Mouse (Mus musculus): ENCODE results near the gene Chek2. TPM values are rescaled to one million over a fixed set of nuclear protein-coding genes. Genes with fewer than 3 reads are reported as not detected.
A peak's percentile ranks its signal among the peaks of the same experiment; 100 is the strongest.
"Not testable (repeated sequence)": the region's sequence is repeated elsewhere in the genome, so short reads cannot be mapped to it uniquely, and the experiment has no call there.

Gene Chek2
- total RNA-seq, 1 experiment, result 43.4 TPM

DNA sequence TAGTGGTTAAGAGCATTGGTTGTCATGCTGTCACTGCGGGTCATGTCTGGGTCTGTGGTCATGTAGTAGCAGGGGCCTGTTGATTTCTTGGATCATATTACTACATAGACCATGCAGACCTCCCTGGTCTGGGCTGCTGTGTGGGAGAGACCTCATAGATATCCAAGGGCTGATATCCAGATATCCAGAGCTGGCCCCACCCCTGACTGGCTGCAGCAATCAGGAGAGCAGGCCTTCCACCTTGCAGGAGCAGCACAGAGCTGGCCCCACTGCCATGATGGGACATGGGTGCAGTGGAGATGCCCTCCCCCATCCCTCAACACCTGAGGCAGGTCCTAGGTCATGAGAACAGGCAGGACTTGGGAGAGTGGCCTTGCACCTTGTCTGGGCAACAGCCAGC lies 35.5 kb downstream of the Chek2 start:
- no peak for TF ChIP-seq CHD2 (IDR thresholded peaks at IDR 0.05; ENCODE audit: low read depth, low read length)
- TF ChIP-seq ZNF384 (IDR thresholded peaks at IDR 0.05; ENCODE audit: low read depth, low read length), result no peak
- TF ChIP-seq ZC3H11A (IDR thresholded peaks at IDR 0.05; ENCODE audit: borderline replicate concordance, low read depth, low read length), result no peak
- TF ChIP-seq HCFC1 (IDR thresholded peaks at IDR 0.05; ENCODE audit: borderline replicate concordance, insufficient read depth, low read length), result no peak
- TF ChIP-seq MAFK (IDR thresholded peaks at IDR 0.05; ENCODE audit: insufficient read depth, low read depth, low read length), result no peak
- no peak for DNase-seq (ENCODE audit: low read depth, low spot score)
- Histone ChIP-seq H3K27ac (ENCODE audit: insufficient read depth, low read depth, low read length, poor library complexity, severe bottlenecking) (no peak overlapping the region), H3K4me3 (ENCODE audit: insufficient read depth in 1 of 2, low read depth in 1 of 2, low read length in 2 of 2, poor library complexity in 1 of 2, severe bottlenecking in 1 of 2) (no peak overlapping the region), H3K9me3 (ENCODE audit: control insufficient read depth, insufficient read depth, low read depth, low read length) (no peaks in the 10 kb centered on the region), H3K4me1 (ENCODE audit: control insufficient read depth in 2 of 2, insufficient read depth in 2 of 2, low read length in 2 of 2, poor library complexity in 1 of 2) (peaks cover 5% of the 10 kb centered on the region in 2 experiments; a peak in 2 of 4 replicates), H3K9ac (ENCODE audit: insufficient read depth, low read depth, low read length, poor library complexity, severe bottlenecking) (no peak overlapping the region), H3K36me3 (ENCODE audit: control insufficient read depth, insufficient read depth, low read length, poor library complexity, severe bottlenecking) (peaks cover 22% of the 10 kb centered on the region)
- in situ Hi-C loops (cut with MboI; ENCODE audit: low sequenced_read_pairs in 2 of 2, unreplicated experiment in 2 of 2), result no loop called here

- H3K36me3 ChIP-seq (ENCODE audit: control insufficient read depth, insufficient read depth, low read length, poor library complexity, severe bottlenecking), result peaks cover 10% of the 10 kb centered on the region; the same call in 1 of the 2 replicates
- in situ Hi-C loops (cut with MboI; ENCODE audit: low sequenced_read_pairs in 2 of 2, unreplicated experiment in 2 of 2), result no loop called here
- DNase-seq (ENCODE audit: low read depth, low spot score), result peak; percentile 68
Measured at GRCm38 (mm10) chr5:110877666-110878505, 38.1 kb downstream of the Chek2 start.

GRCm38 (mm10) chr5:110878526-110878925 lies 38.7 kb downstream of the Chek2 start:
- H3K36me3 ChIP-seq (ENCODE audit: control insufficient read depth, insufficient read depth, low read length, poor library complexity, severe bottlenecking); H3K9me3 ChIP-seq (ENCODE audit: control insufficient read depth, insufficient read depth, low read depth, low read length); in situ Hi-C loops (cut with MboI; ENCODE audit: low sequenced_read_pairs in 2 of 2, unreplicated experiment in 2 of 2); H3K27ac ChIP-seq (ENCODE audit: insufficient read depth, low read depth, low read length, poor library complexity, severe bottlenecking); H3K4me1 ChIP-seq (ENCODE audit: control insufficient read depth in 2 of 2, insufficient read depth in 2 of 2, low read length in 2 of 2, poor library complexity in 1 of 2); H3K9ac ChIP-seq (ENCODE audit: insufficient read depth, low read depth, low read length, poor library complexity, severe bottlenecking); H3K4me3 ChIP-seq (ENCODE audit: insufficient read depth in 1 of 2, low read depth in 1 of 2, low read length in 2 of 2, poor library complexity in 1 of 2, severe bottlenecking in 1 of 2); DNase-seq (ENCODE audit: low read depth, low spot score): not testable (repeated sequence)

More at GRCm38 (mm10) chr5:110877666-110878505, 38.1 kb downstream of the Chek2 start:
- no peak for TF ChIP-seq CHD2 (IDR thresholded peaks at IDR 0.05; ENCODE audit: low read depth, low read length)
- peak overlapping the region; percentile 61 for H3K27ac ChIP-seq (ENCODE audit: insufficient read depth, low read depth, low read length, poor library complexity, severe bottlenecking)
- no peak overlapping the region for H3K4me3 ChIP-seq (ENCODE audit: insufficient read depth in 1 of 2, low read depth in 1 of 2, low read length in 2 of 2, poor library complexity in 1 of 2, severe bottlenecking in 1 of 2)
- H3K4me1 ChIP-seq (ENCODE audit: control insufficient read depth in 2 of 2, insufficient read depth in 2 of 2, low read length in 2 of 2, poor library complexity in 1 of 2), result peaks cover 5% of the 10 kb centered on the region in 2 experiments; a peak in 2 of 4 replicates
- no peak overlapping the region for H3K9ac ChIP-seq (ENCODE audit: insufficient read depth, low read depth, low read length, poor library complexity, severe bottlenecking)
- no peaks in the 10 kb centered on the region for H3K9me3 ChIP-seq (ENCODE audit: control insufficient read depth, insufficient read depth, low read depth, low read length)

- no peak overlapping the region; the same call in 1 of the 2 replicates for H3K9ac ChIP-seq (ENCODE audit: insufficient read depth, low read depth, low read length, poor library complexity, severe bottlenecking)
- peak overlapping the region; percentile 72 to 74 for H3K4me3 ChIP-seq (ENCODE audit: insufficient read depth in 1 of 2, low read depth in 1 of 2, low read length in 2 of 2, poor library complexity in 1 of 2, severe bottlenecking in 1 of 2)
- peaks cover 7% of the 10 kb centered on the region; the same call in 1 of the 2 replicates for H3K36me3 ChIP-seq (ENCODE audit: control insufficient read depth, insufficient read depth, low read length, poor library complexity, severe bottlenecking)
- in situ Hi-C loops (cut with MboI; ENCODE audit: low sequenced_read_pairs in 2 of 2, unreplicated experiment in 2 of 2), result no loop called here
- no peak for DNase-seq (ENCODE audit: low read depth, low spot score)
- TF ChIP-seq MAFK (IDR thresholded peaks at IDR 0.05; ENCODE audit: insufficient read depth, low read depth, low read length) (no peak), CHD2 (IDR thresholded peaks at IDR 0.05; ENCODE audit: low read depth, low read length) (no peak), ZC3H11A (IDR thresholded peaks at IDR 0.05; ENCODE audit: borderline replicate concordance, low read depth, low read length) (no peak), HCFC1 (IDR thresholded peaks at IDR 0.05; ENCODE audit: borderline replicate concordance, insufficient read depth, low read length) (no peak), ZNF384 (IDR thresholded peaks at IDR 0.05; ENCODE audit: low read depth, low read length) (peak; percentile 56; the same call in 1 of the 2 replicates)
- no peak overlapping the region for H3K27ac ChIP-seq (ENCODE audit: insufficient read depth, low read depth, low read length, poor library complexity, severe bottlenecking)
- H3K4me1 ChIP-seq (ENCODE audit: control insufficient read depth in 2 of 2, insufficient read depth in 2 of 2, low read length in 2 of 2, poor library complexity in 1 of 2), result peaks cover 5% of the 10 kb centered on the region in 2 experiments; a peak in 2 of 4 replicates
- no peaks in the 10 kb centered on the region for H3K9me3 ChIP-seq (ENCODE audit: control insufficient read depth, insufficient read depth, low read depth, low read length)
Measured at GRCm38 (mm10) chr5:110879042-110879441, 39.3 kb downstream of the Chek2 start.
